Mouse (Mus musculus) stomach, embryonic 15.5 days (tissue): ENCODE measurements around the gene Krt20. TPM values are rescaled to one million over a fixed set of nuclear protein-coding genes. Genes with fewer than 3 reads are reported as not detected.
A peak's percentile ranks its signal among the peaks of the same experiment; 100 is the strongest.

Experiments used
- ATAC-seq: fragments of 200-750 bp; cut with Nextera tagmentation; 2 replicates; pipeline ENCODE4 v1.8.0; 2017; ENCODE audit warnings: low read depth, moderate number of reproducible peaks, moderate TSS enrichment; ENCODE audit not compliant: insufficient read depth, low FRiP score
- H3K27ac ChIP-seq: fragments of 300-500 bp; sonication (generic); 2 replicates; pipeline ENCODE4 v1.5.1; 2015; ENCODE audit warnings: mild to moderate bottlenecking, inconsistent platforms
- H3K27me3 ChIP-seq: fragments of 300-500 bp; sonication (generic); replicated peaks from 2 replicates; pipeline ENCODE4 v1.6.1; 2015; ENCODE audit warnings: inconsistent platforms
- H3K36me3 ChIP-seq: fragments of 300-500 bp; sonication (generic); 2 replicates; pipeline ENCODE4 v1.6.1; 2015; ENCODE audit warnings: inconsistent platforms
- H3K4me1 ChIP-seq: fragments of 300-500 bp; sonication (generic); 2 replicates; pipeline ENCODE4 v1.6.1; 2015; ENCODE audit warnings: inconsistent platforms
- H3K4me2 ChIP-seq: fragments of 300-500 bp; sonication (generic); 2 replicates; pipeline ENCODE4 v1.6.1; 2015; ENCODE audit warnings: mild to moderate bottlenecking, inconsistent platforms
- H3K4me3 ChIP-seq: fragments of 300-500 bp; sonication (generic); replicated peaks from 2 replicates; pipeline ENCODE4 v1.5.1; 2015; ENCODE audit warnings: inconsistent platforms
- H3K9ac ChIP-seq: fragments of 300-500 bp; sonication (generic); 2 replicates; pipeline ENCODE4 v1.6.1; 2015; ENCODE audit warnings: inconsistent platforms
- H3K9me3 ChIP-seq: fragments of 300-500 bp; sonication (generic); 2 replicates; pipeline ENCODE4 v1.6.1; 2016; ENCODE audit warnings: inconsistent platforms
- WGBS: fragments of 180-500 bp; shearing (Covaris S2); methylation state at CpG from one replicate; pipeline ENCODE4 v1.1.7; 2015; 5-methylcytosine and 5-hydroxymethylcytosine counted together
- polyA plus RNA-seq: library from polyadenylated mRNA; unstranded; fragments of >200 nt; fragmentation: Nextera tagmentation; extraction: Ambion mirVana; gene quantifications from 2 replicates; pipeline ENCODE4 v1.2.1, GENCODE M21; 2015

The Krt20 gene
- polyA plus RNA-seq, result 17.1 and 19.7 TPM in 2 replicates

DNA sequence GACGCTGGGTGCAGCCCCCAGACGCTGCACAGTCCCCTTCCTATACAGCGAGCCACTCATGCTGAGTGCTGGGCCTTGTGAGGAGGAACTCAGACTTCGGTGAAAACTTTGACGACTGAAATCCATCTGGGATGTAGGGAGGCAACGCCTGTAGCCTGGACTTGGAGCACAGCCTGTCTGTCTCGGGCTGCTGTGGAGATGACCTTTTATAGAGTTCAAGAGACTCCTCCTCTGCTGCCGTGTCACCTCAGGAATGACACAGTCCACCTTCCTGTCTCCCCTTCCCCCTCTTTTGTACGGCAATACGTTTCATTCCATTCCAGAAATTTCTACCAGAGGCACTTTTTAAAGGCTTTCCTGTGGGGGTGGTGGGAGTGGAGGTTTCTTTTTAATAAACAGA is at the start of gene Krt20:
Gene Krt20, minus strand, starts transcription at position 179 of the 400 bp plus-strand sequence.
- H3K27me3 ChIP-seq, result no peaks in the 10 kb centered on the region
- no peaks in the 10 kb centered on the region; the same call in 1 of the 2 replicates for H3K4me1 ChIP-seq
- no peak within 1 kb of the TSS for H3K4me3 ChIP-seq
- ATAC-seq, result no peak
- H3K9me3 ChIP-seq, result no peaks in the 10 kb centered on the region
- no peak within 1 kb of the TSS for H3K9ac ChIP-seq
- H3K36me3 ChIP-seq, result no peaks in the 10 kb centered on the region
- 28% methylated on average over 10 of the region's 10 CpGs for WGBS
- H3K4me2 ChIP-seq, result peak within 1 kb of the TSS; percentile 13; the same call in 1 of the 2 replicates
- H3K27ac ChIP-seq, result no peak within 1 kb of the TSS

- Histone ChIP-seq H3K36me3 (no peaks in the 10 kb centered on the region), H3K9ac (no peak overlapping the region), H3K27ac (no peak overlapping the region), H3K27me3 (no peaks in the 10 kb centered on the region), H3K9me3 (no peaks in the 10 kb centered on the region), H3K4me1 (no peaks in the 10 kb centered on the region), H3K4me2 (no peak overlapping the region), H3K4me3 (no peak overlapping the region)
- 63% methylated on average over 3 of the region's 3 CpGs for WGBS
- no peak for ATAC-seq
Measured at GRCm38 (mm10) chr11:99474981-99475380, 37.0 kb upstream of the Krt20 start.

DNA sequence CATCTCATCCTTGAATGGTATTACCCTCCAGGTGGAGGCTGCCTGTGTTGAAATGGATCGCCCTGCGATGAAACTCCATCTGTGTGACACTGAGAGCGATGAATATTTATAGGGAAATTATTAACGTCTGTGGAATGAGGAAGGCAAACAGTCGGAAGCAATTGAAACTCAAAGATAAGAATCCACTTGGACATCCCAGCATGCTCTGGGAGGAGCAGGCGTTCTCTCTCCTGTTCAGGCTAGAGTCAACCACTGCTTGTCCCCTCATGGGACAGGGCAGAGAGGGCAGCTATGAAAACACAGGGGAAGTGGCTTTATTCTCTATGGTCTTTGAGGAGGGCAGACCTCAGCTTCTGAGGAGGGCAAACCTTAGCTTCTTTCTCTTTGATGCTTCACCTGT is 35.5 kb upstream of the Krt20 start:
- no peak overlapping the region for H3K27ac ChIP-seq
- H3K4me1 ChIP-seq, result no peaks in the 10 kb centered on the region
- no peaks in the 10 kb centered on the region for H3K27me3 ChIP-seq
- H3K9ac ChIP-seq, result no peak overlapping the region
- 59% methylated on average over 6 of the region's 6 CpGs for WGBS
- H3K4me2 ChIP-seq, result no peak overlapping the region
- no peaks in the 10 kb centered on the region for H3K36me3 ChIP-seq
- no peaks in the 10 kb centered on the region for H3K9me3 ChIP-seq
- H3K4me3 ChIP-seq, result no peak overlapping the region
- ATAC-seq, result peak; percentile 39; the same call in 1 of the 2 replicates

- no peak for ATAC-seq
- no peak overlapping the region for H3K9ac ChIP-seq
- no peaks in the 10 kb centered on the region for H3K9me3 ChIP-seq
- H3K27me3 ChIP-seq, result no peaks in the 10 kb centered on the region
- no peak overlapping the region for H3K4me3 ChIP-seq
- WGBS, result 70% methylated on average over 4 of the region's 4 CpGs
- no peak overlapping the region for H3K4me2 ChIP-seq
- no peaks in the 10 kb centered on the region for H3K36me3 ChIP-seq
- H3K4me1 ChIP-seq, result no peaks in the 10 kb centered on the region
- H3K27ac ChIP-seq, result no peak overlapping the region
Measured at GRCm38 (mm10) chr11:99472405-99472804, 34.5 kb upstream of the Krt20 start.

- H3K9me3 ChIP-seq, result no peaks in the 10 kb centered on the region
- no peak overlapping the region for H3K27ac ChIP-seq
- no peak overlapping the region for H3K4me2 ChIP-seq
- no peak overlapping the region for H3K4me3 ChIP-seq
- ATAC-seq, result no peak
- H3K36me3 ChIP-seq, result no peaks in the 10 kb centered on the region
- no peak overlapping the region for H3K9ac ChIP-seq
- no peaks in the 10 kb centered on the region for H3K27me3 ChIP-seq
- no peaks in the 10 kb centered on the region for H3K4me1 ChIP-seq
- 83% methylated on average over 6 of the region's 6 CpGs for WGBS
Measured at GRCm38 (mm10) chr11:99471946-99472345, 34.0 kb upstream of the Krt20 start.

DNA sequence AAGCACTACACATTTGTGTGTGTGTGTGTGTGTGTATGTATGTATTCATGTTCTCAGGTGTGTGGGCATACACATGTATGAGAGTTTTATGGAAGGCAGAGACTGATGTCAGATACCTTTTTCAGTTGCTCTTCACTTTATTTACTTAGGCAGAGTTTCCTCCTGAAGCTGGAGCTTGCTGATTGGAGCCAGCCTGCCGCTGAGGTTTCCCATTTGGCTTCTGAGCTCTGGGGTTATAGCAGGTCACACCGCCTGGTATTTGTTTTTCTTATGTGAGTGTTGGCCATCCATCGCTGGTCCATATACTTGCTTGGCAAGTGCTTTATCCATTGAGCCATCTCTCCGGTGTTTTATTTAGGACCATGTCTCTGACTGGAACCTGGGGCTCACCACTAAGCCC is 31.3 kb upstream of the Krt20 start:
- 27% methylated on average over 4 of the region's 4 CpGs for WGBS

DNA sequence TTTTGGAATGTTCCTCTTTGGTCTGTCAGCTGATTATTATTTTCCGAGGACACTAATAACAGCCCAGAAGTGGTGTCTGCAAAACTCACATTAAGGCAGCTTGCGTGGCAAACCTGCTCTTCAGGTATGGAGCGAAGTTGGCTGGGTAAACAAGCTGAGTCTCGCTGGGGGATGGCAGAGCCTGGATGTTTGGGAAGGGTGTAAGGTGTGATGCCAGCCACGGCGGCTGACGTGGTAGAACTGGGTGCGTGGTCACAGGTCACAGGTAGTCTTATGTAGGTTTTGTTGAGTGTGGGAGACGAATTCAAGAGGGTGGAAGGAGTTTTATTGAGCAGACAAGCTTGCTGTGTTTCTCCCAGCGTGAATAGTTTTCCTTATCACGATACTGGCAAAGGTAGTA is 30.6 kb upstream of the Krt20 start:
- Histone ChIP-seq H3K9ac (no peak overlapping the region), H3K4me2 (peak overlapping the region; percentile 19; the same call in 1 of the 2 replicates), H3K27ac (peak overlapping the region; percentile 38), H3K4me3 (no peak overlapping the region), H3K36me3 (no peaks in the 10 kb centered on the region), H3K27me3 (no peaks in the 10 kb centered on the region), H3K9me3 (no peaks in the 10 kb centered on the region), H3K4me1 (peaks cover 5% of the 10 kb centered on the region; the same call in 1 of the 2 replicates)
- 61% methylated on average over 11 of the region's 11 CpGs for WGBS
- ATAC-seq, result no peak

More for the DNA sequence above, 31.3 kb upstream of the Krt20 start:
- Histone ChIP-seq H3K27ac (peak overlapping the region; percentile 38), H3K4me2 (no peak overlapping the region), H3K36me3 (no peaks in the 10 kb centered on the region), H3K27me3 (no peaks in the 10 kb centered on the region), H3K9me3 (no peaks in the 10 kb centered on the region), H3K4me1 (peaks cover 5% of the 10 kb centered on the region; the same call in 1 of the 2 replicates), H3K9ac (no peak overlapping the region), H3K4me3 (no peak overlapping the region)
- no peak for ATAC-seq

GRCm38 (mm10) chr11:99466316-99466715 is 28.4 kb upstream of the Krt20 start:
- Histone ChIP-seq H3K27ac (peak overlapping the region; percentile 26; the same call in 1 of the 2 replicates), H3K27me3 (no peaks in the 10 kb centered on the region)

DNA sequence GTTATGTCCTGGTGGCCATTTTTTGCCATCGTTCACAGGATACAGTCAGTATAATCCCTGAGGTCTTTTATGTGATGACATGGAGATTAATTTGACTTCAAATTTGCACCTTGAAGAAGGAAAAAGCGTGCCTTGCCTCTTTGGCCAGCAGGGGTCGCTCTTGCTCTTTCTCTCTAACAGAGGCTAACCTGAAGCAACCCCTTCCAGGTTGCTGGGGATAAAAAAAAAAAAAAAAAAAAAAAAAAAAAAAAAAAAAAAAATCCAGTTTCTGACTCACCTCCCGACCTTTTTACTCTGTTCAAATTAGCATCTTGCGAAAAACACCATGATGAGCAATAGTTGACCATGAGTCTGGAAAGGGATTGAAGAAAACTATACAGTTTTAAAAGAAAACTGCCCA is 26.9 kb upstream of the Krt20 start:
- Histone ChIP-seq H3K27me3 (no peaks in the 10 kb centered on the region), H3K9me3 (no peaks in the 10 kb centered on the region), H3K36me3 (no peaks in the 10 kb centered on the region), H3K9ac (no peak overlapping the region), H3K4me1 (peaks cover 5% of the 10 kb centered on the region; the same call in 1 of the 2 replicates), H3K27ac (no peak overlapping the region), H3K4me2 (no peak overlapping the region), H3K4me3 (no peak overlapping the region)
- ATAC-seq, result no peak
- WGBS, result 5% methylated on average over 5 of the region's 5 CpGs

More at GRCm38 (mm10) chr11:99466316-99466715, 28.4 kb upstream of the Krt20 start:
- Histone ChIP-seq H3K36me3 (no peaks in the 10 kb centered on the region), H3K9ac (no peak overlapping the region), H3K9me3 (no peaks in the 10 kb centered on the region), H3K4me2 (no peak overlapping the region), H3K4me3 (no peak overlapping the region), H3K4me1 (peaks cover 5% of the 10 kb centered on the region; the same call in 1 of the 2 replicates)
- ATAC-seq, result no peak
- 22% methylated on average over 7 of the region's 7 CpGs for WGBS

GRCm38 (mm10) chr11:99463155-99463554 is 25.2 kb upstream of the Krt20 start:
- no peaks in the 10 kb centered on the region for H3K36me3 ChIP-seq
- 9% methylated on average over 8 of the region's 8 CpGs for WGBS
- peaks cover 5% of the 10 kb centered on the region; the same call in 1 of the 2 replicates for H3K4me1 ChIP-seq
- no peaks in the 10 kb centered on the region for H3K9me3 ChIP-seq
- no peak overlapping the region for H3K4me2 ChIP-seq
- H3K27me3 ChIP-seq, result no peaks in the 10 kb centered on the region
- no peak overlapping the region for H3K9ac ChIP-seq
- no peak overlapping the region for H3K27ac ChIP-seq
- ATAC-seq, result no peak
- no peak overlapping the region for H3K4me3 ChIP-seq

GRCm38 (mm10) chr11:99461736-99462135 is 23.8 kb upstream of the Krt20 start:
- Histone ChIP-seq H3K27me3 (no peaks in the 10 kb centered on the region), H3K27ac (no peak overlapping the region), H3K9me3 (no peaks in the 10 kb centered on the region), H3K9ac (no peak overlapping the region), H3K36me3 (no peaks in the 10 kb centered on the region), H3K4me1 (peaks cover 5% of the 10 kb centered on the region; the same call in 1 of the 2 replicates), H3K4me2 (no peak overlapping the region), H3K4me3 (no peak overlapping the region)
- 52% methylated on average over 7 of the region's 7 CpGs for WGBS
- ATAC-seq, result no peak

DNA sequence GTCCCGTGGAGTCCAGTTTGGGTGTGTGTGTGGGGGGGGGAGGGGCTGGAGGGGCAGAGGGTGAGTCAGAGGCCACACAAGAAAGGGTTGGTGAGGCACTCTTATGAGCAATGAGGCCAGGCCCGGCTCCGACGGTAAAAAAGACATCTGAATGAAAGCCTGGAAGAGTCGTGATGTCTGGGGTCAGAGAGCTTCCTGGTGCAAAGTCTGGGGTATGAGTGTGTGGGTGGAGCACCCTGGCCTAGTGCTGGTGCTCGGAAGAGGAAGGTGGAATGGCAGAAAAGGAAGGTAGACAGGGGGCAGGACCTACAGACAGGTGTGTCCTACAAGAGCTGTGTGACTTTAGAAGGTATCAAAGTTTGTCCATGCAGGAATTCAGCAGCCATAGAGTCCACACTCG is 20.9 kb upstream of the Krt20 start:
- Histone ChIP-seq H3K27me3 (no peaks in the 10 kb centered on the region), H3K4me2 (no peak overlapping the region), H3K4me1 (no peaks in the 10 kb centered on the region), H3K9ac (no peak overlapping the region), H3K36me3 (no peaks in the 10 kb centered on the region), H3K27ac (no peak overlapping the region), H3K4me3 (no peak overlapping the region), H3K9me3 (no peaks in the 10 kb centered on the region)
- WGBS, result 31% methylated on average over 7 of the region's 7 CpGs
- 0 out of 2 replicates have a peak, but pooled peaks have one; percentile 35 for ATAC-seq

- Histone ChIP-seq H3K27ac (no peak overlapping the region), H3K9ac (no peak overlapping the region), H3K27me3 (no peaks in the 10 kb centered on the region), H3K4me2 (no peak overlapping the region), H3K4me3 (no peak overlapping the region), H3K4me1 (no peaks in the 10 kb centered on the region), H3K9me3 (no peaks in the 10 kb centered on the region), H3K36me3 (no peaks in the 10 kb centered on the region)
- WGBS, result 64% methylated on average over 10 of the region's 10 CpGs
- ATAC-seq, result no peak
Measured at GRCm38 (mm10) chr11:99454759-99455158, 16.8 kb upstream of the Krt20 start.
